Mouse (Mus musculus) natural killer cell, adult 2 months (primary cell): Measurements from ENCODE around the gene Mcl1.
"Not testable (repeated sequence)": the region's sequence is repeated elsewhere in the genome, so short reads cannot be mapped to it uniquely, and the experiment has no call there.

Source experiments
- DNase-seq, 2 experiments: peaks; one replicate each; pipeline ENCODE4 v3.0.0; 2022; ENCODE audit warnings: low spot score in 2 of 2

The Mcl1 gene

DNA sequence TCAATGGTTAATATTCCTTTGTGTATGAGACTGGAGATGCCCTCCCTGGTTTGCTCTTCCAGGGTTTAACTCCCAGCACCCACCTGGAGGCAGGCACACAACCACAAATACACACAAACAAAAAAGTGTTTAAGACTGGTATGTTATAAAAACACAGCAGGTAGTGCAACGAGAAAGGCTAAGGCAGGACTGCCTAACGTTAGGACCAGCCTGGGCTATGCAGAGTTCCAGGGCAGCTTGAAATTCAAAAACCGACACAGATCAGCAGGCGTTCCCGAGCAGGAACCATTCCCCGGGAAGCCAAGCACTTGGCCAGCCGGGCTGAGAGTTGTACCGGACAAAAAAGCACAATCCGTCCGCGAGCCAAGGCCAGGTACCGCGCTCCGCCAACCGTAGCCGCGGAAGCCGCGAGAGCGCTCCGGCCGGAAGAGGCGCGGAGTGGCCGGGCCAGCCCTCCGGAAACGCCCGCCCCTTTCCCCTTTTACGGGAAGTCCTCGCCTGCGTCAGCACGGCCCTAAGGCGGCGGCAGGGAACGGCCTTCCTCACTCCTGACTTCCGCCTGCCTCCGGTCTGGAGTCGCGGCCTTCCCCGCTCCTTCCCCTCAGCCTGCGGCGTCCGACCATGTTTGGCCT is at the start of gene Mcl1:
Gene Mcl1, plus strand, starts transcription at position 553 of the 632 bp plus-strand sequence.
- DNase-seq: peak; percentile 88 to 90

DNA sequence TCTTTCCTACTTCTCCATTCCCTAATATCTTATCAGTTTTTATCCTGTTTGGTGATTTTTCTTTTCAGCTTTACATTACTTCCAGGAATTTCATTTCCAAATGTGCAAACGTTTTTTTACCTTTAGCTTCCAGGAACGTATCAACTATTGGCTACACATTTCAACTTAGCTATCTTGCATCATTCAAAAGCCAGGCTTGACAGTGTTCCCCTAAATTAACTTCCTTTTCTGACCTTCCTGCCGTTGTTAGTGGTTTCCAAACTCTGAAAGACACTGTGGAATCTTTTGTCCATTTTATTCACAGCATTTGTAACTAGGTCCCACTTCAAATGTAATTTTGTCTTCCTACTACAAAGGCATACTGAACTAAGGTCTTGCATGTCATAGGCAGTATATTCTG is 49.4 kb upstream of the Mcl1 start:
- DNase-seq: no peak

DNA sequence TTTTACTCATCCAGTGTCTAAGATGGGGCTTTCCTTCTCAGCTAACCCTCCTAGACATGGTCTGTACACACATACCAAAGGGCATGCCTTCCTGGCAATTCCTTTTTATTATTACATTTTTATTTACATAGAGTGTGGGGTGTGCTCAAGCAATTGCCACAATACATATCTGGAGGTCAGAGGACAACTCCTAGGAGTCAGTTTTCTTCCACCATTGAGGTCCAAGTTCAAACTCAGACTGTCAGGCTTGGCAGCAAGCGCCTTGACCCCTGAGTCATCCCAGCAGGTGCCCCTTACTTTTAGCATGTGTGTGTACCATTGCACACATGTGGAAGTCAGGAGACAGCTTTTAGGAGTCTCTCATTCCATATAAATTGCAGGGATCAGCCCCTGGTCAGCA is 44.6 kb upstream of the Mcl1 start:
- DNase-seq: no peak

DNA sequence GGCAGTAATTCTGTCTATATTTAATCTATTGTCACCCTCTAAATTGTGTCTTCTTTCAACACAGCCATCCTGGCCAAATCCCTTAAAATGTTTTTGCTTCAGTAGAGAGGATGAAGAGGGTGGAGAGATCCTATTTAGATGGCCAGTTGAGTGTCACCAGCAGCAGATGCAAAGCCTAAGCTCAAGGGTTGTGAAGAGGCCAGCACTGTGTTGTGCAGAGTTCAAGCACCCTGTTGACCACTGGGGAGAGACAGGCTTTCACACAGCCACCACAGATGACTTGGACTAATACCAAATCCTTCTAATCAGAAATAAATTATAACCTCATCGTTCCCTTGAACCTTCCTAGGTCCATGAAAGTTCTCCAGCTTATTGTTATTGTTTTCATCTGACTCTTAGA is 40.1 kb upstream of the Mcl1 start:
- no peak for DNase-seq

DNA sequence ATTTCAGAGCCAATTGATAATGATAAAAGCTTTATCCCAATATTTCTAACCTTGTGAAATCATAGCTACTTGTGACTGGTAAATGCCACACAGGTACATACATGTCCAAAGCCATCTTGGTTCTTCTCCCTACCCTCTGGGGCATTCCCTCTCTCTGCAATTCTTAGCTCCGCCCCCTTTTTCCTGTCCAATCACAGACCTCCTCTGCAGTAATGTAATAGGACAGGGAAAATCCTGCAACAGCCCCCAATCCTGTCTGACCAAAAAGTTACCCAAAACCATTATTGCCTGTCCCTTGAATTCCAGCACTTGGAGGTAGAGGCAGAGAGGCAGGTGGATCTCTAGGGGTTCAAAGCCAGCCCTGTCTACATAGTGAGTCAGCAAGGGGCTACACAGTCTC is 37.3 kb upstream of the Mcl1 start:
- no peak for DNase-seq

DNA sequence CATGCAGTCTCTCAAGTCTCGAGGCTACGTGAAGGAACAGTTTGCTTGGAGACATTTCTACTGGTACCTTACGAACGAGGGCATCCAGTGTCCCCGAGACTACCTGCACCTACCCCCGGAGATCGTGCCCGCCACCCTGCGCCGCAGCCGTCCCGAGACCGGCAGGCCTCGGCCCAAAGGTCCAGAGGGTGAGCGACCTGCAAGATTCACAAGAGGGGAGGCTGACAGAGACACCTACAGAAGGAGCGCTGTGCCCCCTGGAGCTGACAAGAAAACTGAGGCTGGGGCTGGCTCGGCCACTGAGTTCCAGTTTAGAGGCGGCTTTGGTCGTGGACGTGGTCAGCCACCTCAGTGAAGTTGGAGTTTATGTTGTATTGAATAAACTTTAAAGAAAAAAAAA is 36.2 kb upstream of the Mcl1 start:
- DNase-seq: not testable (repeated sequence)

DNA sequence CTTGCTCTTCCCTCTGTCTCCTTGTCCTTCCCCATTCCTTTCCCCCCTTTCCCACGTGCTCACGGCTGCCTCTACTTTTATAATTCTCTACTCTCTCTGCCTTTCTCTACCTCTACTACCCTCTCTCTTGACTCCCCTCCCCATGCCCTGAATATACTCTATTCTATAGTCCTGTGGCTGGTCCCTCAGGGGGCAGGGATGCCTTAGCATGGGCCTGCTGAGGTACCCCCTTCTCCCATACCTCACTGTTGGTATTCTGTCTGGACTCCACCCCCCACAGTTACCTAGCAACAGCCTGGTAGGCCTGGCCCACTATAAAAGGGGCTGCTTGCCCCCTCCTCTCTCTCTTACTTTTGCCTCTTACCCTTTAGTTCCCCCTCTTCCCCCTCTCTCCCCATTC is 35.0 kb upstream of the Mcl1 start:
- DNase-seq: no peak

DNA sequence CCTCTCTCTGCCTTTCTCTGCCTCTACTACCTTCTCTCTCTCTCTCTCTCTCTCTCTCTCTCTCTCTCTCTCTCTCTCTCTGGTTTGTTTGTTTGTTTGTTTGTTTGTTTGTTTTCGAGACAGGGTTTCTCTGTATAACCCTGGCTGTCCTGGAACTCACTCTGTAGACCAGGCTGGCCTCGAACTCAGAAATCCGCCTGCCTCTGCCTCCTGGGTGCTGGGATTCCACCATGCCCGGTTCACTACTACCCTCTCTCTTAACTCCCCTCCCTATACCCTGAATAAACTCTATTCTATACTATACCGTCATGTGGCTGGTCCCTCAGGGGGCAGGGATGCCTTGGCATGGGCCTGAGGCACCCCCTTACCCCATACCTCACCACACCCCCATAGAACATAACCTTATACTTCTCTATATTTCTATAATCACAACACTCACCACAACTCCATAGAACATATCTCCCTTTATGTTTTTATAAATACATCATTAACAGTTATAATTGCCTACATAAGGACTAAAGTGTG is 34.5 kb upstream of the Mcl1 start:
- DNase-seq: not testable (repeated sequence)

DNA sequence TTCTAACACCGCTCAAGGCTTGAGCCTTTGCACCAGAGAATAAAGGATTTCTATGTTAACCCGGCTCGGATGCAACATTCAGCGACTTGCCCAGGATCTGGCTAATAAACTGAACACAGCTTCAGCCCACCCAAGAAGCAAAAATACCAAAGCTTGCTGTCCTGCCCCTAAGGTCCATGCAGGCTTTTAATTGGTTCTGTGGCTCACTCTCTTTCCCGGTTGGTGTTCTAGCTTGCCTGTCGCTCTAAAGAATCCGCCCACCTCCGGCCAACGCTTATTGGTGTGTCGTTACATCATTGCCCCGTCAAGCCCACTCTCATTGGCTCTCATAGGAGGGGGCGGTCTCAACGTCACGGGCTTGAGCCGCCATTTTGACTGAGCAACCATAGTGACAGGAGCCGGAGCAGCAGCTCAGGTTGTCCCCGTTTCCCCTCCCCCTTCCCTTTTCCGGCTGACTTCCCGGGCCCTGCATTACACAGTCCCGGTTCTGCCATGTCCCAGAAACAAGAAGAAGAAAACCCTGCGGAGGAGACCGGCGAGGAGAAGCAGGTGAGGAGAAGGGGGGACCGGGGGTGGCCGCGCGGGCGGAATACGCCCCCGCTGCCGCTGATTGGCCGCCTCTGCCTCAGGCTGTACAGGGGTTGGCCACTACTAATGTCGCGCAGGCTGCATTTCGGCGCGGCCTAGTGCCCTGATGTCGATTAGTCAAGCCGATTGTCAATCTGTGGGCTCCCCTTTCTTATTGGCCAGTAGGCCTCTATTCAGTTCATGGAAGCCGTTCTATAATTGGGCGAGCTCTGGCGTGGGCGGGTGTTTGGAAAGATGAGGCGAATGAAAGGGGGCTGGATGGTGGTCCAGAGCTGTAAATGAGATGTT is 33.7 kb upstream of the Mcl1 start, which contains the start of gene Ensa:
Gene Ensa, plus strand, starts transcription at position 366 of the 876 bp plus-strand sequence.
- DNase-seq: peak; percentile 98

DNA sequence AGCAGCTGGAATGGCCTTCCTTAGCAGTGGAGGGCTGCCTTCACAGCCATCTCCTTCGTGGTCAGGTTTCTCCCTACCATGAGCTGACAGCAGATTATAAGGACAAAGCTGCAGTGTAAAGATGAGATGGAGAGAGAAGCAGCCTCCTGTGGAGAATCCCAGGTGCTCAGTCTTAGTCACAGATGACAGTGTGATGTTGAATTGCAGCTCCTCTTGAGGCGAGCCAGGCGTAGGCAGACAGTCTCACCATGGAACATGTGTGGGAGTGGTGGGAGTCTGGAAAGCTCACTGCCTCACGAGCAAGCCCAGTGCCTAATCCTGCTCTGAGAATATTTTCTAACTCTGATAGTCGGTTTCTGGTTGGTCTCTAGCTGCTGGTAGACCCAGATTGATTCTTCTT is 30.8 kb upstream of the Mcl1 start:
- DNase-seq: no peak

DNA sequence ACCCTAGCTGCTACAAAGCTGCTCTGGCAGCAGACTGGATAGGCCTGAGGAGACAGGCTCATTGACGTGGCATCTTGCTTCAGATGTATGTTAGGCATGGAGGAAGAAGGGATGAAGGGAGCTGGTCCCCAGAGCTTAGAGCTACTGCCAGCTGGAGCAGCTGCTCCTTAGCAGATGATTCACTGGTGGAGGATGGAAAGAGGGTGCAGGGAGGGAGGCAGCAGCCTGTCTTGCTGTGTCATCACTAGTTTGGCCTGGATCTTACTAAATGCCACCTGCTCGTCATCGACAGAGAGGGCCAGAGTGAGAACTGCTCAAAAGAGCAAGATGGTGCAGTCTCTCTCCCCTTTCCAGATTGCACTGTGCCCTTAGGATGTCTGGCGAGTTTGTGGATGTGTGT is 28.8 kb upstream of the Mcl1 start:
- DNase-seq: no peak

DNA sequence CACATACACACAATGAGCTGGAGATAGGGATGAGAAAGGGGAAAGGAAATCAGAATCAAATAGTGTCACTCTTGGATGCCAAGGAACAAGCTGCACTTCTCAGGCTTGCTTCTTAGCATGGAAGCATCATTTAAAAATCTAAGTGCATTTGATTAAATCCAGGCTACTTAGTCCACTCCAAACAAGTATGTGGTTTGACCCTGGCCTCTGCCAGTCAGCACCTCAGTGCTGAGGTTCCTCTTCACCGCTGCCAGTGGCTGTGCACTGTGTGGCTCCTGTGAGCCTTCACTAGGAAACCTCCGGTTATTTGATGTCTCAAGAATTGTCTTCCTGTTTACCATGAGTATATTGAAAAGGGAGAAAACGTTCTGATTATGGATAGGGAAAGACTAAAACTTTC is 27.7 kb upstream of the Mcl1 start:
- no peak for DNase-seq

DNA sequence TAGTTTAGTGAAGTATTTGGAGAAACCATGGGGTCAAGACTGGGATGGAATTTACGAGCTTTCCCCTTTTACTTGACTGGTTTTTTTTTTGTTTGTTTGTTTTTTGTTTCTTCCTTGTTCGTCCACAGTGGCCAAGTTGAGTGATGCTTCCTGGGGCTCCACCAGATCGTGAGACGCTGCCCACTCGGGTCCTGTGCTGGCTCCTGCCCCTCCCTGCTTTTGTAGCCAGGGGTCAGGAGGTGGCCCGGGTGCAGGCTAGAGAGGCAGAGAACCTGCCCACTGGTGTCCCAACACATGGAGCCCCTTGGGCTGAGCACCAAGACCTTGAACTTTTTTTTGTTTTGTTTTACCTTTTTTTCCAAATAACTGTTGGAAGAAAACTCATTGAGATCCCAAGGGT is 27.3 kb upstream of the Mcl1 start:
- no peak for DNase-seq

DNA sequence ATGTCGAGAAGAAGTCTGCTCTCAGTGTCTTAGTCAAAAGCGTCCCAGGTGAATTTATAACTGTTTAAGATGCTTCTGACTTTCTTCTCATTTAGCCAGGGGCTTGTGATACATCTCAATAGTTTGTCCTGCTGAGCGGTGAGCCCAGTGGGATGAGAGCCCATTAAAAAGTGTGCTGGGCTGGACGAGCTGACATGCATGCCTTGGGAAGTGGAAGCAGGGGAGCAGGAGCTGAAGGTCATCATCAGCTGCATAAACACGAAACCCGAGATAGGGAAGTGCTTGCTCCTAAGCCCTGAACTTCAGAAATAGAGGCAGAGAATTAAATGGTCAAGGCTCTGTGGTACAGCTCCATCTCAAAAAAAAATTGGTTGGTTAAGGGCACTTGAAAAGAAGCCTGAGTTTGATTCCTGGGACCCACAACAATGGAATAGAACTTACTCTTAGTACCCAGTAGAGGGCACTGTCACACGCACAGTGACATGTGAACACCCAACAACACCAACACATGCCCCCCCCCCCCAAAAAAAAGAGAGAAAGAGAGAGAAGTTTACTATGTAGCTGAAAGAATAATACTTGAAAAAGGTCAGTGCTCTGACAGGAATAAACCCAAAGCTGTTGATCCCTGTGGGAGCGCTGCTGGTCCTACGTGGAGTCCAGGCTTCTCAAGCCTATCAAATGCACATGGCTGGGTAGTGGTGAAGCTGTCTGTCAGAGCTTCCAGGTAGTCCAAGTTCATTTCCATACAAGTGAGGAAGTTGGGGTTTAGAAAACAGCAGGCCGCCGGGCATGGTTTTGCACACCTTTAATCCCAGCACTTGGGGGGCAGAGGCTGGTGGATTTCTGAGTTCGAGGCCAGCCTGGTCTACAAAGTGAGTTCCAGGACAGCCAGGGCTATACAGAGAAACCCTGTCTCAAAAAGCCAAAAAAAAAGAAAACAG is 25.7 kb upstream of the Mcl1 start:
- peak in 1 of 2 experiments; percentile 10 for DNase-seq

DNA sequence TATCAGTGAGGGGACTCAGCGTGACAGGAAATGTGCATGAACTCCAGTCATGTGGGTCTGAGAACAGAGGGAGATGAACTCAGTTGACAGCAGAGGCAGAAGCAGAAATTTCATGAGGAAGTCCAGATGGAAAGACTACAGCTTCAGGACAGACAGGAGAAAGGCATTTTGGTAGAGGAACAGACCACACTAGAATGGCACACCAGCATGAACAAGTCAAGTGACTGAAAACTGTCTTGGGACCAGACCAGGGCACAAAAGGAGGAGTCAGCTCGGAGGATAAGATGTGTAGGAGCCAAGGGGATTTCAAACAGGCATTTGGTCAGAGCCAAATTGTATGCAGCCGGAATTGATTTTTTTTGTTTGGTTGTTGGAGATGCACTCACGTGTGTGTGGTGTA is 23.0 kb upstream of the Mcl1 start:
- DNase-seq: no peak

DNA sequence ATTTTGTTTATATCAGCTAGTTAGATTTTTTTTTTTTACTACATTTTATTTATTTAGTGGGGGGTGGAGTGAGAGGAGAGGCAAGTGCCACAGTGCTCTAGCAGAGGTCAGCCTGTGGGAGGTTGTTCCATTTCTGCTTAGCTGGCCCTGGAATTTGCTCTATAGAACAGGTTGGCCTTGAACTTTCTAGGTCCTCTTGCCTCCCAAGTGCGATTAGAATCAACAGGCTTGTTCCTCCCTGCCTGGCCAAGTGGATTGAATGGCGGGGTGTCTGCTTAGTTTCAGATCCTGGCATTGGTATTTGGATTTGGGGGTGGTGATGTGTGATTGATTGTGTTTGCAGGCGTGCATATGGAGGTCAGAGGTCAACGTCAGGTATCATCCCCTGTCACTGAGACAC is 22.5 kb upstream of the Mcl1 start:
- no peak for DNase-seq

DNA sequence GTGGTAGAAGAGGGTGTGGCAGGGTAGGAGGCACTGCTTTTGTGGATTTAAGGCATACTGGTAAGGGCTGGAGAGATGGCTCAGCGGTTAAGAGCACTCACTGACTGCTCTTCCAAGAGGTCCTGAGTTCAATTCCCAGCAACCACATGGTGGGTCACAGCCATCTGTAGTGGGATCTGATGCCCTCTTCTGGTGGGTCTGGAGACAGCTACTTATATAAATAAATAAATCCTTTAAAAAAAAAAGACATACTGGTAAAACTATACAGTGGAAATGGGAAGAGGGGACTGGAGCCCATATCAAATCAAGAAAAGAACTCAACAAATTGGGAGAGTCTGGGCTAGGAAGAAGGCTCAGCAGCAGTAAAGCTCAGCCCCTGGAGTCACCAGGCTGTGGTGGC is 18.9 kb upstream of the Mcl1 start:
- no peak for DNase-seq

DNA sequence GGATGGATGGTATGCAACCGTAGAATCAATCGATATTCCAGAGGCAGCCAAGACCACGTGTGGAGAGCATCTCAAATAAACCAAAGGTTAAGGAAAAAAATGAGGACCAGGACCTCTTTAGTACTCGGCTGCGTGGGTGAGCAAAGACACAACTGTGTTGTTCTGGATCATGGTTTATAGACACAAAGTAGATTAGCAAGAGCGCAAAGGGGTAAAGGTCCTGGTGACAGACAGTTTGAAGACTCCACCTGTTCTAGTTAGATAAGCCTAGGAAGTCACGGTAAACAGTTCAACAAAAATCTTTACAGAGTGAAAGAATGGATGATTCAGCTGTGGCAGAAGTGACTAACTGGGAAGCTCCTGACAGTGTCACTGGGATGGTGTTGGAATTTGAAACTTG is 15.5 kb upstream of the Mcl1 start:
- DNase-seq: no peak

DNA sequence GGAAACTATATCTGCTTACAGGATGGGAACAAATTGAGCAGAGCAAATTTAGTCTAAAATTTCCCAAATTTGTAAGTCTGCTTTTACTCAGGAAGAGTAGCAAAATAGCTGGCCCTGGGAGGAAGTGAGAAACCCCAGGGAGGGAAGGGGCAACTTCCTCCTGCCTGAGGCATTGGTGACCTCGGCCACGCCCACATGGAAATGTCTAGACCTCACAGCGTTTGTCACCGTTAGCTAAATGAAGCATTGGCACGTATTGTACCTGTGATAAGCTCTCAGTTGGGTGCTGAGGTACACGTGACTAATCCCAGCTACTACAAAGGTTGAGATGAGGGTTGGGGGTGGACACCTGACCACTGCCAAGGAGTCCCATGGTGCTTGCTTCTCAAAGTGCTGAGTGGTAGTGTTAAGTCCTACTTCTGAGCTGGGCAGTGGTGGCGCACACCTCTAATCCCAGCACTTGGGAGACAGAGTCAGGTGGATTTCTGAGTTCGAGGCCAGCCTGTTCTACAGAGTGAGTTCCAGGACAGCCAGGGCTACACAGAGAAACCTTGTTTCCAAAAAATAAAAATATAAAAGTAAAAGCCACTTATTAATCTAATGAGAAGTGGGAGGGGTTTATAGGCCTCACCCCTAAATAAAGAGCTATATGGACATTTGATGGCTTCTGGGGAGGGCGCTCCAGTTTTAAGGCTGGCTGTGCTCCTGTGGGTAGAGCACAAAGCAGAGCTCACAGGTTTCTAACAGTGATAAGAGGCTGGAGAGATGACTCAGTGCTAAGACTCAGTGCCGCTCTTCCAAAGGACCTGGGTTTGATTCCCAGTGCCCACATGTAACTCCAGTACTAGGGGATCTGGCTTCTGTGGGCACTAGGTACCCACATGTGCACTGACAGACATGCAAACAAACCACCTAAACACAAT is 13.0 kb upstream of the Mcl1 start:
- peak; percentile 55 to 69 for DNase-seq

DNA sequence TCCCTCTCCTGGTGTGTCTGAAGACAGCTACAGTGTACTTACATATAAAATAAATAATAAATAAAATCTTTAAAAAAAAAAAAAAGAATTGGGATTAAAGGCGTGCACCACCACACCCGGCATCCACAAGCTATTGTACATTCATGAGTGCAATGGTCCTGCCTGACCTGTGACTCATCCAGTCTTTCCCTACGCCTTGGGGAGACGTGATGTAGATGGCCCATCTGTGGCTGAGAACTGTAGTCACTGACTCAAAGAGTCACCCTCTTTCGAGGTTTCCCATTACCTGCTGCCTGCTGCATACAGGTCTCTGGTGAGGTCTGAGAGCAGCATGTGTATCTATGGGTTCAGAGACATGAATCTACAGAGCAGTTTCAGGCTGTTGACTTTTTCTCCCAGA is 10.6 kb upstream of the Mcl1 start:
- no peak for DNase-seq
